Mouse (Mus musculus) left cerebral cortex, postnatal 4 days (tissue): ENCODE measurements at regions not wholly inside any gene's neighbourhood (a gene's known extent, or its start where the extent isn't known, plus 50 kb on each side); places are given as distances from the start of the nearest gene placed in this dataset.

Experiments used
- DNase-seq: peaks from one replicate; pipeline ENCODE4 v3.0.0-alpha.2; 2022
- intact Hi-C: fragments of 180-260 bp; cut with DNase I; formaldehyde crosslinking; loops from one replicate; pipeline ENCODE4 v1.15.1; 2025

DNA sequence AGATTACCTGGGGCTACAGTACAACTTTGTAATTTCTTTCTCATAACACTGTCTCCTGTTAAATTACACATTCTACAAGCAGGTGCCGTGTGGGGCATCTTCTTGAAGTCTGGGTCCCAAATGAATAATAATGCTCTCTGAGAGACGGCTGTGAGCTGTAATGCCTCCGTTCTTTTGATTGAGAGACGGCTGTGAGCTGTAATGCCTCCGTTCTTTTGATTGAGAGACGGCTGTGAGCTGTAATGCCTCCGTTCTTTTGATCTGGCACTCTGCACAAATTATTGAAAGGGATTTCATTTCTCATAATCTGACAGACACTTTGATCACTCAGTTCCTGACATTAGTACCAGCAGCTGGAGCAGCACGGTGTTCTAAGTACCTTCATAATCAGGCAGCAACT, 76.5 kb upstream of the Plcb4 start:
- DNase-seq = no peak
- intact Hi-C loops = no loop called here

DNA sequence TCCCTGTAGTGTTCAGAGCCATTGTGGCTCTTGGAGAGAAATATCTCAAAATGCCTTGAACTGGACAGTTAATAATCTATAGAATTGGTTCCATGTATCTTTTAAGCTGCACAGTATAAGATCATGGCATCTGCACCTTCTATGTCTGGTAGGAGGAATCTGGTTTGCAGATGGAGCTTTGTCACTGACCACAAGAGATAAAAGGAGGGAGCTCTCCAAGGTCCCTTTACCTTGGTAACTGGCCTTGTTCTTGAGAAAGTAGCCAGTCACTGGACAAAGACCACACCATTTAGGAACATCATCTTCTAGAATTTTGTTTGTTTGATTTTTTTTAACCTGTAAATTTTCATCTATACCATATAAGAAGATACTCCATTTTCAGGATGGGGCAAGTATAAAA, 52.5 kb upstream of the Plcb4 start:
- no peak for DNase-seq
- intact Hi-C loops = no loop called here
